Mouse (Mus musculus) intestine, embryonic 14.5 days (tissue): ENCODE data around the gene Mfsd13b. TPM values are rescaled to one million over a fixed set of nuclear protein-coding genes. Genes with fewer than 3 reads are reported as not detected.

Source experiments
- ATAC-seq: fragments of 200-750 bp; cut with Nextera tagmentation; replicated peaks from 2 replicates; pipeline ENCODE4 v1.8.0; 2017; ENCODE audit warnings: low read depth, moderate number of reproducible peaks, moderate TSS enrichment, moderate library complexity; ENCODE audit not compliant: low FRiP score, low TSS enrichment
- DNase-seq: peaks from one replicate; pipeline ENCODE4 v3.0.0-alpha.2; 2018; ENCODE audit warnings: low spot score
- H3K27ac ChIP-seq: fragments of 300-500 bp; sonication (generic); 2 replicates; pipeline ENCODE4 v1.5.1; 2014; ENCODE audit warnings: low read depth, mild to moderate bottlenecking, control low read depth
- H3K27me3 ChIP-seq: fragments of 300-500 bp; sonication (generic); replicated peaks from 2 replicates; pipeline ENCODE4 v1.6.1; 2014; ENCODE audit warnings: low read length, control low read depth; ENCODE audit not compliant: control insufficient read depth, insufficient read depth
- H3K36me3 ChIP-seq: fragments of 300-500 bp; sonication (generic); 2 replicates; pipeline ENCODE4 v1.6.1; 2014; ENCODE audit warnings: low read length, control low read depth; ENCODE audit not compliant: control insufficient read depth, insufficient read depth
- H3K4me1 ChIP-seq: fragments of 300-500 bp; sonication (generic); replicated peaks from 2 replicates; pipeline ENCODE4 v1.6.1; 2014; ENCODE audit warnings: low read length, control low read depth, mixed read lengths; ENCODE audit not compliant: control insufficient read depth, insufficient read depth
- H3K4me2 ChIP-seq: fragments of 300-500 bp; sonication (generic); 2 replicates; pipeline ENCODE4 v1.6.1; 2014; ENCODE audit warnings: low read length
- H3K4me3 ChIP-seq: fragments of 300-500 bp; sonication (generic); 2 replicates; pipeline ENCODE4 v1.5.1; 2014; ENCODE audit warnings: low read depth, low read length, control low read depth, mixed read lengths
- H3K9ac ChIP-seq: fragments of 300-500 bp; sonication (generic); 2 replicates; pipeline ENCODE4 v1.6.1; 2014; ENCODE audit warnings: mild to moderate bottlenecking, low read length
- H3K9me3 ChIP-seq: fragments of 300-500 bp; sonication (generic); 2 replicates; pipeline ENCODE4 v1.6.1; 2016; ENCODE audit warnings: low read length, control low read depth; ENCODE audit not compliant: control insufficient read depth
- WGBS: fragments of 180-500 bp; shearing (Covaris S2); extraction: QIAGEN DNeasy Blood & Tissue Kit; methylation state at CpG from one replicate; pipeline ENCODE4 v1.1.7; 2014; 5-methylcytosine and 5-hydroxymethylcytosine counted together
- polyA plus RNA-seq: library from polyadenylated mRNA; unstranded; fragments of >200 nt; fragmentation: Nextera tagmentation; extraction: Ambion mirVana; gene quantifications from 2 replicates; pipeline ENCODE4 v1.2.1, GENCODE M21; 2014

Mfsd13b gene
- polyA plus RNA-seq, 1 experiment from 2014 or later: 0.76 TPM

DNA sequence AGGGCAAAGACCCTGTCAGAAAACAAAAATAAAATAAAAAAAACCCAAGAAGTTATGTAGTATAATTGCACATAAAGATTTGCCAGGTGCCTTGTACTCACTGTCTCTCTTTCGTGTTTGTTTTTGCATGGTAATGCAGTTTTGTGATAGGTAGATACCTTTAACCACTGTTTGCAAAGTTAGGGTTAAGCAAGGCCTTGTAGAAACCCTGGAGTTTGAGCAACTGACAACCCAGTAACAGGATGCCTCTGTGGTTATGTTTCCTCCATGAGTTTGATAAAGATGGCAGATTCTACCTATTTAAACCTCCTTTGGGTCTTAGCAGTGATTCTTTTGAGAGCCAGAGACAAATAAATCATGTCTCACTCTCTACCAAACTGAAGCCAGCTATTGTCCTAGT, 61.2 kb downstream of the Mfsd13b start:
- no peak for ATAC-seq
- H3K27ac ChIP-seq: no peak overlapping the region
- peaks cover 27% of the 10 kb centered on the region for H3K4me1 ChIP-seq
- H3K27me3 ChIP-seq: no peaks in the 10 kb centered on the region
- H3K9me3 ChIP-seq: 0 out of 2 replicates have a peak, but pooled peaks cover 3% of the 10 kb centered on the region
- no peak overlapping the region for H3K4me2 ChIP-seq
- no peak for DNase-seq
- WGBS: 92% methylated on average over 1 of the region's 1 CpGs
- no peak overlapping the region for H3K9ac ChIP-seq
- no peak overlapping the region for H3K4me3 ChIP-seq
- no peaks in the 10 kb centered on the region for H3K36me3 ChIP-seq

DNA sequence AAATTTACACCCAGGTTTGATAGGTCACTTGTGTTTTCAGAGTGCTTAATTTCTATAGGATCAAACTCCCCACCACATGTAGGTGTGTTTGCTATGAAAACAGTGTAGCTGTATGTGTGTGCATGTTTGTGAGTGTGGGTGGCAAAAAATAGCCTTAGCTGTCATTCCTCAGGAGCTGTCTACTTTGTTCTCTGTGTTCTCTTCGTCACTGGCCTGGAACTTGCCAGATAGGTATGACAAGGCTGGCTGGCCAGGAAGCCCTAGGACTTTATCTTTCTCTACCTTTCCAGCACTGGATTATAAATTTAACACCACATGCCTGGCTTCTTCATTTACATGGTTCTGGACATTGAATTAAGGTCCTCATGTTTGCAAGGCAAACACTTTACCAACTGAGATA, 61.9 kb downstream of the Mfsd13b start:
- ATAC-seq: no peak

DNA sequence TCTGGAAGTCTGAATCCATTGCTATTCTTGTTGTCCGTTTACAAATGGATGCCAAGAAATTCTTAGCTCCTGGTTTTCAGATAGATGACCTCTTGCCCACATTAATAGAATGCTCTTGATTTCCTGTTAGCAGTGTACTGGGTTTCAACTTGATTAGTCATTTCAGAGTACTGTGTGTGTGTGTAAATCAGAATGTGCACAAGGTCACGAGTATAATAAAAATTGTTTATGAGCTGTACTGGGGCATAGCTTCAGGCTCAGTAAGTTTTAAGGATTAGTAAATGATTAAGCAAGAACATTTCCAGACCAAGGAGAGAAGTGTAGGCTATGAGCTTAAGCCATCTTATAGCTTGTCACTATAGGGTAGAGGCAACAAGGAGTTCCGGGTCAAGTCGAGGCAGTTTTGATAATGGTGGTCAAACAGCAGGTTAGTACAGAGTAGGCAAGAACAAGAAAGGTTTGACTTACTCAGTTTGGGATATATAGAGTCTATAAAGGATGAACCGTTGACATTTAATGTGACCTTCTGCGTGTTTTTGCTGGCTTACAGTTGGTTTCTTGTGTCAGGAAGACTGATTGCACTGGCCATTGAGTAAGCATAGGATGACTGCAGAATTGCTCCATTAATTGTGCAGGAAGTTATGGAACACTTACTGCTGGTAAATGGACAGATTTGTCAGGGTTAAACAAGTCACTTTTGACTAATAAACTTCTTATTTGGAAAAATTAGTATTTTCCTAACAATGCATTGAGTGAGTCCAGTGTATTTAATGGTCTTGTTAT, 63.6 kb downstream of the Mfsd13b start:
- peaks cover 15% of the 10 kb centered on the region; the same call in 1 of the 2 replicates for H3K36me3 ChIP-seq
- no peak for DNase-seq
- WGBS: 67% methylated on average over 6 of the region's 6 CpGs
- no peak overlapping the region for H3K4me3 ChIP-seq
- no peak overlapping the region for H3K9ac ChIP-seq
- 0 out of 2 replicates have a peak, but pooled peaks cover 3% of the 10 kb centered on the region for H3K9me3 ChIP-seq
- peak; percentile 76 for ATAC-seq
- no peak overlapping the region for H3K4me2 ChIP-seq
- peaks cover 16% of the 10 kb centered on the region; the same call in 1 of the 2 replicates for H3K4me1 ChIP-seq
- H3K27me3 ChIP-seq: no peaks in the 10 kb centered on the region
- H3K27ac ChIP-seq: peak overlapping the region; percentile 36; the same call in 1 of the 2 replicates

More for the DNA sequence above, 61.9 kb downstream of the Mfsd13b start:
- H3K4me2 ChIP-seq: no peak overlapping the region
- H3K36me3 ChIP-seq: 0 out of 2 replicates have a peak, but pooled peaks cover 5% of the 10 kb centered on the region
- H3K4me1 ChIP-seq: peaks cover 26% of the 10 kb centered on the region
- H3K27me3 ChIP-seq: no peaks in the 10 kb centered on the region
- 86% methylated on average over 1 of the region's 1 CpGs for WGBS
- no peak overlapping the region for H3K4me3 ChIP-seq
- H3K9ac ChIP-seq: no peak overlapping the region
- H3K27ac ChIP-seq: no peak overlapping the region
- DNase-seq: no peak
- 0 out of 2 replicates have a peak, but pooled peaks cover 3% of the 10 kb centered on the region for H3K9me3 ChIP-seq

DNA sequence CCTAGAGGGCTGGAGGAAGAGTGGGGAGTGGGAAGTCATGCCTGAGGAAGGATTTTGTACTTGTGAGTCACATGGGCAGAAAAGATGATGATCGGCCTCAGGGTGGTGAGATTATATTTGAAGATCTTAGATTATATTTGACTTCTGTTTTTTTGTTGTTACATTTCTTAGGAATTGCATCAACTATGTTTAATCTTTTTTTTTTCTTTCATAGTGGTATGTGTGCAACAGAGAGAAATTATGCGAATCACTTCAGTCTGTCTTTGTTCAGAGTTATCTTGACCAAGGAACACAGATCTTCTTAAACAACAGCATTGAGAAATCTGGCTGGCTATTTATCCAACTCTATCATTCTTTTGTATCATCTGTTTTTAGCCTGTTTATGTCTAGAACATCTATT, 65.3 kb downstream of the Mfsd13b start:
- H3K4me2 ChIP-seq: no peak overlapping the region
- WGBS: 93% methylated on average over 2 of the region's 2 CpGs
- DNase-seq (no peak), ATAC-seq (no peak)
- peaks cover 29% of the 10 kb centered on the region for H3K36me3 ChIP-seq
- H3K4me1 ChIP-seq: peaks cover 7% of the 10 kb centered on the region; the same call in 1 of the 2 replicates
- H3K9ac ChIP-seq: no peak overlapping the region
- no peak overlapping the region for H3K27ac ChIP-seq
- no peaks in the 10 kb centered on the region for H3K27me3 ChIP-seq
- 0 out of 2 replicates have a peak, but pooled peaks cover 3% of the 10 kb centered on the region for H3K9me3 ChIP-seq
- no peak overlapping the region for H3K4me3 ChIP-seq

DNA sequence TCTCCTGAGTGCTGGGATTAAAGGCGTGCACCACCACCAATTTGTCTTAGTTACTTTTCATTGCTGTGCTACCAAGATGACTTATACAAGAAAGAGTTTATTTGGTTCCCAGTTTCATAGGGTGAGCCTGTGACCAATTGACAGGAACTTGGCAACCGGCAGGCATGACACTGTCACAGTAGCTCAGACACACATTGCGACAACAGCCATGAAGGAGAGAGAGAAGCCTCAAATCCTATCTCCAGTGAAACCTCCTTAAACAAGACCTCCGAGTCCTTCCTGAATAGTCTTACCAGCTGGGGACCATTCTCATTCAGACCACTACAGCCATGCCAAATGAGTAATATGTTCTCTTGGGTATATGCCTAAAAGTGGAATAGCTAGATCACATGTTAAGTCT, 70.8 kb downstream of the Mfsd13b start:
- ATAC-seq: no peak

DNA sequence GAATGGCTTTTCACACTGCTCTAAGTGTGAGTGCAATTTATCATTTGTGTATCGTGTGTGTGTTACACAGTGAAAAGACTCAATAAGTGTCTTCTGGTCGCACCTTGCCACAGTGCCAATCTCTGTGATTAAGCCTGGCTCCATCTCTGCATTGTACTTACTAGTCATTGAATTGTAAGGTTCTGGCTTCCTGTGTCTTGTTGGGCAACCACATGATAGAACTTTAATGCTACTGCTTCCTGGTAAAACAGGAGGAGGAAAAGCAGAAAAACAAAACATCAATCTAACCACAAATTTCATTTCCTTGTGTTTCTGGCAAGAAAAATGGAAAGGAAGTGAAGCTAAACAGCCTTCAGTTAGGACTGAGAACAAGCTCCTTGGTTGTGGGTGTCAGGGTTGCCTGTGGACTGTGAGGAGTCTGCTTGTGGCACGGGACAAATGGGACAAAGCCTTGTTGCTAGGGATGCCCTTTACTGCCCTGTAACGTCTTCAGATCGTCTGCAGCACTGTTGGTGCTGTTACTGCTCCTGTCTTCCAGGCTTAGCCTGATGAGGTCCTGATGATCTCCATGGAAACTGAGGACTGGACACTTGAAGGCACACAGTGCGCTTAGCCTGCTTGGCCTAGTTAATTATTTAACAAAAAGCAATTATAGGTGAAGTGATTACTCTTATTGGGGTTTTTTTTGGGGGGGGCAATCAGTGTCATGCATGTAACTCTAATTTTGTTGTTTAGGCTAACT, 77.3 kb downstream of the Mfsd13b start:
- no peak overlapping the region for H3K27ac ChIP-seq
- no peak for DNase-seq
- ATAC-seq: no peak
- peaks cover 64% of the 10 kb centered on the region for H3K36me3 ChIP-seq
- H3K27me3 ChIP-seq: no peaks in the 10 kb centered on the region
- no peak overlapping the region for H3K4me2 ChIP-seq
- 51% methylated on average over 6 of the region's 6 CpGs for WGBS
- no peaks in the 10 kb centered on the region for H3K9me3 ChIP-seq
- H3K9ac ChIP-seq: no peak overlapping the region
- H3K4me3 ChIP-seq: no peak overlapping the region
- no peaks in the 10 kb centered on the region; the same call in 1 of the 2 replicates for H3K4me1 ChIP-seq

More for the DNA sequence above, 70.8 kb downstream of the Mfsd13b start:
- Histone ChIP-seq H3K4me1 (no peaks in the 10 kb centered on the region), H3K27me3 (no peaks in the 10 kb centered on the region), H3K27ac (no peak overlapping the region), H3K36me3 (peaks cover 79% of the 10 kb centered on the region), H3K4me2 (no peak overlapping the region), H3K9me3 (no peaks in the 10 kb centered on the region), H3K4me3 (no peak overlapping the region), H3K9ac (no peak overlapping the region)
- no peak for DNase-seq
- 92% methylated on average over 4 of the region's 4 CpGs for WGBS

DNA sequence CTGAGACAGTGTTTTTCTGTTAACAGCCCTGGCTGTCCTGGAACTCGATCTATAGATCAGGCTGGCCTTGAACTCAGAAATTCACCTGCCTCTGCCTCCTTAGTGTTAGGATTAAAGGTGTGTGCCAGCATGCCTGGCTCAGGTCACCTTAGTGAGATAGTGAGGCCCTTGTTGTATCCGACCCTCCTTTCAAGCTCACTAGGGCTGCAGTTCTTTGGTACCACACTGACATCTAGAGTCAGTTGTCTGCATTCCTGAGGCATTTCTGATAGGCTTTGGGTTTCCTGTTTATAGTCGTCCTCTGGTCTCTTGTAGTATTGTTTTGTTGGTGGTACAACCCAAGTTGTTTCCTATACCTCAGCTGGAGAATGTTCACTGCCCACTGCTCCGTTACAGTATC, 82.0 kb downstream of the Mfsd13b start:
- H3K9ac ChIP-seq: no peak overlapping the region
- no peaks in the 10 kb centered on the region for H3K9me3 ChIP-seq
- ATAC-seq: no peak
- no peak overlapping the region for H3K4me3 ChIP-seq
- H3K4me2 ChIP-seq: no peak overlapping the region
- peaks cover 41% of the 10 kb centered on the region for H3K36me3 ChIP-seq
- H3K27me3 ChIP-seq: no peaks in the 10 kb centered on the region
- no peak for DNase-seq
- no peaks in the 10 kb centered on the region for H3K4me1 ChIP-seq
- no peak overlapping the region for H3K27ac ChIP-seq
- WGBS: 54% methylated on average over 4 of the region's 4 CpGs
